Mouse (Mus musculus) forebrain, embryonic 11.5 days (tissue): ENCODE measurements around the gene Hnrnpdl. TPM values are rescaled to one million over a fixed set of nuclear protein-coding genes. Genes with fewer than 3 reads are reported as not detected.

Source experiments
- ATAC-seq: fragments of 200-750 bp; cut with Nextera tagmentation; replicated peaks from 2 replicates; pipeline ENCODE4 v1.8.0; 2017; ENCODE audit warnings: moderate TSS enrichment; ENCODE audit not compliant: low FRiP score
- DNase-seq: peaks from one replicate; pipeline ENCODE4 v3.0.0-alpha.2; 2017; ENCODE audit warnings: low spot score
- H3K27ac ChIP-seq: fragments of 300-500 bp; sonication (generic); 2 replicates; pipeline ENCODE4 v1.5.1; 2014; ENCODE audit warnings: low read depth, low read length
- H3K27me3 ChIP-seq: fragments of 300-500 bp; sonication (generic); 2 replicates; pipeline ENCODE4 v1.6.1; 2014; ENCODE audit warnings: mild to moderate bottlenecking, low read length, mixed read lengths; ENCODE audit not compliant: control insufficient read depth, insufficient read depth
- H3K36me3 ChIP-seq: fragments of 300-500 bp; sonication (generic); 2 replicates; pipeline ENCODE4 v1.6.1; 2014; ENCODE audit warnings: mild to moderate bottlenecking, low read length, moderate library complexity, mixed read lengths; ENCODE audit not compliant: control insufficient read depth, insufficient read depth
- H3K4me1 ChIP-seq: fragments of 300-500 bp; sonication (generic); replicated peaks from 2 replicates; pipeline ENCODE4 v1.6.1; 2014; ENCODE audit warnings: low read length, mixed read lengths; ENCODE audit not compliant: control insufficient read depth, insufficient read depth
- H3K4me2 ChIP-seq: fragments of 300-500 bp; sonication (generic); 2 replicates; pipeline ENCODE4 v1.6.1; 2014; ENCODE audit warnings: low read depth, mild to moderate bottlenecking, low read length, moderate library complexity, mixed read lengths; ENCODE audit not compliant: severe bottlenecking
- H3K4me3 ChIP-seq: fragments of 300-500 bp; sonication (generic); 2 replicates; pipeline ENCODE4 v1.5.1; 2014; ENCODE audit warnings: low read depth, low read length
- H3K9ac ChIP-seq: fragments of 300-500 bp; sonication (generic); 2 replicates; pipeline ENCODE4 v1.6.1; 2014; ENCODE audit warnings: low read length
- H3K9me3 ChIP-seq: fragments of 300-500 bp; sonication (generic); 2 replicates; pipeline ENCODE4 v1.6.1; 2016; ENCODE audit warnings: low read length, mixed read lengths; ENCODE audit not compliant: control insufficient read depth
- WGBS: fragments of 180-500 bp; shearing (Covaris S2); extraction: QIAGEN DNeasy Blood & Tissue Kit; methylation state at CpG from one replicate; pipeline ENCODE4 v1.1.7; 2014; 5-methylcytosine and 5-hydroxymethylcytosine counted together
- polyA plus RNA-seq: library from polyadenylated mRNA; unstranded; fragments of >200 nt; fragmentation: Nextera tagmentation; extraction: Ambion mirVana; gene quantifications from 2 replicates; pipeline ENCODE4 v1.2.1, GENCODE M21; 2014

The Hnrnpdl gene
- polyA plus RNA-seq, 1 experiment from 2014 or later, result 296 TPM

DNA sequence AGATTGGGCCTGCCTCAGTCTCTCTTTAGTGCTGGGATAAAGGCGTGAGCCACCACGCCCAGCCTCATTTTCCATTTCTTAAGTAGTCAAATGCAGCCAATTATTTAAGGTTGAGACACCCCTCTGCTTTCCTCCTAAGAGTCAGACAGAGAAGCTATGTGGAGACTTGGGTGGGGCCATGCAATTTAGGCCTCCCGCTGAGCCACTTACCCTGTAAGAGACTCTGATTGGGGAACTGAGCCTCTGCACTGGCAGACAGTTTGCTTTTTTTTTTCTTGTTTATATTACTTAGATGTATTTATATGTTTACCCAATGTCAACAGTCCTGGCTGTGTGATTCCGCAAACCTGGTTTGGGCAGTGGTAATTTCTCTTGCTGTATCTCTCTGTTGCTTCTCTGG lies 4.6 kb upstream of the Hnrnpdl start:
- DNase-seq (no peak), ATAC-seq (no peak)
- H3K36me3 ChIP-seq, result no peaks in the 10 kb centered on the region
- H3K4me3 ChIP-seq, result no peak overlapping the region
- H3K4me2 ChIP-seq, result no peak overlapping the region
- WGBS, result 77% methylated on average over 4 of the region's 4 CpGs
- H3K9ac ChIP-seq, result no peak overlapping the region
- no peaks in the 10 kb centered on the region for H3K27me3 ChIP-seq
- H3K9me3 ChIP-seq, result no peaks in the 10 kb centered on the region
- peaks cover 14% of the 10 kb centered on the region for H3K4me1 ChIP-seq
- H3K27ac ChIP-seq, result no peak overlapping the region

DNA sequence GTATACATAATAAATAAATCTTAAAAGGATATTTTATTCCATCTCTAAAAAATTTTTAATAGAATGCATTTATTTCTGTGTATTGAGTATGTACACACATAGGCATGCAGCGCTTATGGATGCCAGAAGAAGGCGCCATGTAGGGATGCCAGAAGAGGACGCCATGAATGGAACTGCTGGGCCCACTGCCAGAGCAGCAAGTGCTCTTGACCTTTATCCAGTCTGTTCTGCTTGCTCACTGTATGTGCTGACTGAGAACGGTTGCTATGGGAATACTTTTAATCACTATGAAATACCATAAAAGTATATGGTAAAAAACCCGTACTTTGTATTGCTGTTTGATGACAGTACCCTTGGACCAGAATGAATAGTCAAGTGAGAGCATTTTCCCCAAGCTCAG lies 3.9 kb upstream of the Hnrnpdl start:
- Histone ChIP-seq H3K4me2 (no peak overlapping the region), H3K4me3 (no peak overlapping the region), H3K27me3 (no peaks in the 10 kb centered on the region), H3K9me3 (no peaks in the 10 kb centered on the region), H3K9ac (no peak overlapping the region), H3K4me1 (peaks cover 8% of the 10 kb centered on the region), H3K27ac (no peak overlapping the region), H3K36me3 (no peaks in the 10 kb centered on the region)
- DNase-seq (no peak), ATAC-seq (no peak)
- WGBS, result 93% methylated on average over 5 of the region's 5 CpGs

DNA sequence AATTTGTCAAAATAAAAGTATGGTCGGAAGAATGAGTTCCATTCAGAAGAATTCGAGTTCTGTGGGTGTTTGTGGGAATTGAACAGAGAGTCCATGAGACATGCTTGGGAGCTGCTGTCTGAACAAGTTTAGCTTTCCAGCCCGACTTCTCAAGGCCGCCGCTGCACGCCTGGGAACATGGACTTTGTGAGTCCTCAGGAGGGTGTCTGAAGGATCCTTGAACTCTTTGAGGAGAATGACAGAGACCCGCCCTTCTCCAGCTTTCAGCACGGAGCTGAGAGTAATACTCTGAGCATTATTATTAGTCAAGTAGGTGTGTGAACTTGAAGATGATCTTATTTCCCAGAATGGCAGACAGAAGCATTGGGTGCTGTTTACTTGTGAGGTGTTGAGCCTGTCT lies 3.0 kb upstream of the Hnrnpdl start:
- WGBS, result 90% methylated on average over 8 of the region's 8 CpGs
- Histone ChIP-seq H3K36me3 (no peaks in the 10 kb centered on the region), H3K4me2 (no peak overlapping the region), H3K9ac (no peak overlapping the region), H3K4me3 (no peak overlapping the region), H3K9me3 (no peaks in the 10 kb centered on the region), H3K27ac (no peak overlapping the region), H3K27me3 (no peaks in the 10 kb centered on the region), H3K4me1 (peaks cover 7% of the 10 kb centered on the region)
- DNase-seq (no peak), ATAC-seq (no peak)

DNA sequence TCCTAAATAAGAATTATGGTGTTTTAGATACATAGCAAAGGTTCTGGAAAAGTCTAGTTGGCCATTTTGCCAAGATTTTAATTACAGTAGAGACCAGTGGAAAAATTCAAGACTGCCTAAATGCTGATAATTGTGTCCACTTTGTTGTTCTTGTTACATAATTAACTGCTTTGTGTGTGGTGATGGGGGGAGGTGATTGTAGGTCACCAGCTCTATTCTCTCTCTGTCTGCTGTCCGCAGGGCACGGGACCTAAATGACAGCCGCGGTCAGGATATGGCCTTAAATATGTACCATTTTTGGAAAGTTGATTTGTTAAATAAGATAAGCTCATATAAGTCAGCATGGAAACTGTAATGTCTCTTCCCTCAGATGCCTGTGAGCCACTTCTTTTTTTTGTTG lies 1.8 kb upstream of the Hnrnpdl start:
- Histone ChIP-seq H3K4me1 (no peaks in the 10 kb centered on the region; the same call in 1 of the 2 replicates), H3K9me3 (no peaks in the 10 kb centered on the region), H3K4me3 (no peak overlapping the region), H3K9ac (no peak overlapping the region), H3K27ac (no peak overlapping the region), H3K27me3 (no peaks in the 10 kb centered on the region), H3K4me2 (no peak overlapping the region), H3K36me3 (peaks cover 2% of the 10 kb centered on the region; the same call in 1 of the 2 replicates)
- no peak for ATAC-seq
- DNase-seq, result no peak
- 45% methylated on average over 4 of the region's 4 CpGs for WGBS

DNA sequence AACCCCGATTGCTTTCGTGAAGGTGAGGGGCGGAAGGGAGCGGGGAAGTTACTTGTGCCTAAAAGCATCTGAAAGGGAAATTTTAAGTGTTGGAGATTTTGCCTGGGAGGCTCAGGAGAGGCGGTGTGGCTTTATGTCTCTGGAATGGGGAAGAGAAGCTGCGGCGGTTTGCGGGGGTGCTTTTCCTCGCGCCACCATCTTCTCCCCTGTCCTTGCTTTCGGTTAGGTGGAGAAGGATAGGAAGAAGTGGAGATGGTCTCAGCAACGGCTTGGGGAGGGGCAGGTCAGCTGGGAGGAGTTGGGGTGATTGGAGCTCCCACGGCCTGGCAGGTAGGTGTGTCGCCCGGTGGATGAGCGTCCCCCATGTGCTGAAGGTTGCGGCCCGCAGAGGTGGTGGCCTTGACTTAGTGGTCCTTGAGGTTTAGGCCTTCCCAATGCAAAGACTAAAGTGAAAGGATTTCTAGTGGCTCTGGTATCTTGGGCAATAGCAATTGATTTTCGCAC lies 869 bp upstream of the Hnrnpdl start:
- DNase-seq (peak; percentile 74), ATAC-seq (no peak)
- H3K9ac ChIP-seq, result peak overlapping the region; percentile 100
- H3K36me3 ChIP-seq, result peaks cover 5% of the 10 kb centered on the region
- H3K27ac ChIP-seq, result peak overlapping the region; percentile 62
- under 1% methylated on average over 19 of the region's 19 CpGs for WGBS
- H3K4me2 ChIP-seq, result peak overlapping the region; percentile 71
- H3K4me3 ChIP-seq, result peak overlapping the region; percentile 99
- no peaks in the 10 kb centered on the region for H3K9me3 ChIP-seq
- H3K27me3 ChIP-seq, result no peaks in the 10 kb centered on the region
- H3K4me1 ChIP-seq, result peaks cover 2% of the 10 kb centered on the region; the same call in 1 of the 2 replicates

DNA sequence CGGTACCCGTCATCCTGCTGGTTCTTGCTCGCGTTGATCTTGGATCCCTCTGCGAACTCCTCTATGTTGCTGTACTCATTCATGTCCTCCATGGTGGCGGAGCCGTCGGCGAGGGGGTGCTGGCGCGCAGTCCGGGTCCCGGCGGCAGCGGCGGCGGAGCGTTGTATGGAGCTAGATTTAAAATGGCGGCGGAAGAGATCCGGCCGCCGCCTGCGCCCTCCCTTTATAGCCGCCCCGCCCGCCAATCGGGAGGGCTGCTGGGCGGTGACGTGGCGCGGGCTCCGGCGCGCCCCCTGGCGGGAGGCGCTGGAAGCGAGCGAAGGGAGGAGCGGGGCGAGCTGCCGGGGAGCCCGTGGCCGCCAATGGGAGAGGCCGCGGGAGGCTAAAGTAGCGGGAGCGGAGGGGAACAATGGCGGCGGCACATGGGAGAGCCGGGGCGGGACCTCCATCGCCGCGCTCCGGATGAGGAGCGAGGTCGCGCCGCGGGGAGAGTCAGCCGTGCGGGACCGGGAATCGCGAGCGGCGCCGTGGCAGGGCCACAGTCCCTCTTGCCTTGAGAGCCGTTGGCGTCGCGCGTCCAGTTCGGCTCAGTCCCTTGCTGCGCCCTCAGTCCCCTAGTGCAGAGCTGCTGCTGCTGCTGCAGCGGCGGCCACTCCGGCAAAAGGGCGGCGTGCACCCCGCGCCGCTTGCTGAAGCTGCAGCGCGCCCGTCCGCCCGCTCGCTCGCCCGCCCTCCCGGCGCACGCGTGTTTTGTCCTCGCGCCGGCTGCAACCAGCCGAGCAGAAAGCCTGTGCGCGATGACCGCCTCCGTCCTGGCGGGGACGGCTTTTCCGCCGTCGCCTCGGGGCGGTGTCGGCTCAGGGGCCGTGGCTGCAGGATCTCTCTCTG lies 506 bp downstream of the Hnrnpdl start:
- peak; percentile 82 for ATAC-seq
- Histone ChIP-seq H3K27ac (peak overlapping the region; percentile 99), H3K4me3 (peak overlapping the region; percentile 99), H3K36me3 (peaks cover 11% of the 10 kb centered on the region), H3K4me1 (peaks cover 2% of the 10 kb centered on the region; the same call in 1 of the 2 replicates), H3K9ac (peak overlapping the region; percentile 100), H3K27me3 (no peaks in the 10 kb centered on the region), H3K9me3 (no peaks in the 10 kb centered on the region), H3K4me2 (peak overlapping the region; percentile 71)
- peak; percentile 99 for DNase-seq
- WGBS, result under 1% methylated on average over 110 of the region's 113 CpGs

DNA sequence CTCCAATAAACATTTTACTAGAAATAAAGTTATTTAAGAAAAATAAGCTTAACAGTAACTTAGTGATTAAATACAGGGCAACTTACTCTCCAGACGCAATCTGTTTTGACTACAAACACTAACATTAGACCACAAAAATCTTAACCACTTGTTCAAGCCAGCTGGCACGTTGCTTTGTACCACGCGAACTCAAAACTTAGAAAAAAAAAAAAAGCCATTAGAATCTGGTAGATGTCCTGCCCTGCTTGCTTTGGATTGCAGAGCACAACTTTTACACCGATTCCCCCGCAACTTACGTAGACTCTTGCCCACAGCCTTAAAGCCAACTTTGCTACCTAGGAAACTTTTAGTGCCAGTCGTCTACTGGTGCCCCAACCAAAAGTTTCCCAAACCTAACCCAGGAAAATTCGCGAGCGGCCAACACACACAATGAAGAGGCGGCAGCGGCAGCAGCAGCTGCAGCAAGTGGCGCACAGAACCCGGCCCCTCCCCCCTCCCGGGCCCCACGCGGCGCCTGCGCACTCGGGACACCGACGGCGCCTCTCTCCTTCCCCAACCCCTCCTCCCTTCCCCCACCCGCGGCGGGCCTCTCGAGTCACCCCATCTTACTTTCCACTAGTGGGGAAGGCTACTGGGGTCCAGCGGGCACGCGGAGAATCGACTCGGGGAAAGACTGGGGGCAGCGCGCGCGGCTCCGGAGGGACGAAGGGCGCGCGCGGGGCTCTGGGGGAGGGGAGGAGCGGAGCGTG lies 1.3 kb downstream of the Hnrnpdl start:
- peak; percentile 97 for DNase-seq
- Histone ChIP-seq H3K9me3 (no peaks in the 10 kb centered on the region), H3K36me3 (peaks cover 14% of the 10 kb centered on the region), H3K4me1 (peaks cover 2% of the 10 kb centered on the region; the same call in 1 of the 2 replicates), H3K27ac (peak overlapping the region; percentile 92), H3K4me2 (peak overlapping the region; percentile 88), H3K9ac (peak overlapping the region; percentile 100), H3K27me3 (no peaks in the 10 kb centered on the region), H3K4me3 (peak overlapping the region; percentile 99)
- WGBS, result under 1% methylated on average over 45 of the region's 45 CpGs
- peak; percentile 29 for ATAC-seq

DNA sequence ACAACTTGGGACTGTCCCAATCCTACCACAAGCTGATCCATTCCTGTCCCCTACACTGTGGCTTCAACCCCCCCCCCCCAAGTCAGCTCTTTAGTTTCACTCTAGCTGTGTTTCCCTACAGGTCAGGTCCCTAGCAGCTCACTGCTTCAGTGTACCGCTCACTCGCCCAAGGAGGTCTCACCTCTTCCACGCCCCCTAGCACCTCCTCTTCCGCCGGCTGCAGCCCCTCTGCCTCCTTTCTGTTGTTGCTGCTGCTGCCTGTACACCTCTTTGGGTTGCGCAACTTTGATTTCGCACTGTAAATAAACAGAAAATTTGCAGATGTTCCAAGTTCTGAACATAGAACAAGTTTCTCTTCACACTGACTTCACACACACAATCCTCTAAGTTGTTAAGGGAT lies 2.8 kb downstream of the Hnrnpdl start:
- WGBS, result 36% methylated on average over 7 of the region's 7 CpGs
- peak overlapping the region; percentile 100 for H3K9ac ChIP-seq

More for the DNA sequence above, 2.8 kb downstream of the Hnrnpdl start:
- no peak overlapping the region for H3K27ac ChIP-seq
- DNase-seq, result peak; percentile 61
- no peak for ATAC-seq
- H3K4me2 ChIP-seq, result peak overlapping the region; percentile 88
- H3K9me3 ChIP-seq, result no peaks in the 10 kb centered on the region
- peaks cover 2% of the 10 kb centered on the region; the same call in 1 of the 2 replicates for H3K4me1 ChIP-seq
- H3K36me3 ChIP-seq, result peaks cover 17% of the 10 kb centered on the region
- H3K27me3 ChIP-seq, result no peaks in the 10 kb centered on the region
- H3K4me3 ChIP-seq, result peak overlapping the region; percentile 99
